Mouse (Mus musculus) liver, embryonic 15.5 days (tissue): ENCODE measurements around the gene C530008M17Rik. TPM values are rescaled to one million over a fixed set of nuclear protein-coding genes. Genes with fewer than 3 reads are reported as not detected.

Source experiments
- ATAC-seq: fragments of 200-750 bp; cut with Nextera tagmentation; 2 replicates; pipeline ENCODE4 v1.8.0; 2017; ENCODE audit warnings: moderate number of reproducible peaks, mild to moderate bottlenecking, moderate library complexity; ENCODE audit not compliant: insufficient read depth
- H3K27ac ChIP-seq: fragments of 300-500 bp; sonication (generic); replicated peaks from 2 replicates; pipeline ENCODE4 v1.5.1; 2015; ENCODE audit warnings: mild to moderate bottlenecking, inconsistent platforms
- H3K27me3 ChIP-seq: fragments of 300-500 bp; sonication (generic); 2 replicates; pipeline ENCODE4 v1.6.1; 2015; ENCODE audit warnings: mild to moderate bottlenecking, inconsistent platforms
- H3K36me3 ChIP-seq: fragments of 300-500 bp; sonication (generic); replicated peaks from 2 replicates; pipeline ENCODE4 v1.6.1; 2015; ENCODE audit warnings: moderate library complexity, mild to moderate bottlenecking, inconsistent platforms
- H3K4me1 ChIP-seq: fragments of 300-500 bp; sonication (generic); replicated peaks from 2 replicates; pipeline ENCODE4 v1.6.1; 2015; ENCODE audit warnings: inconsistent platforms
- H3K4me2 ChIP-seq: fragments of 300-500 bp; sonication (generic); 2 replicates; pipeline ENCODE4 v1.6.1; 2015; ENCODE audit warnings: moderate library complexity, mild to moderate bottlenecking, inconsistent platforms
- H3K4me3 ChIP-seq: fragments of 300-500 bp; sonication (generic); replicated peaks from 2 replicates; pipeline ENCODE4 v1.5.1; 2015; ENCODE audit warnings: mild to moderate bottlenecking, inconsistent platforms
- H3K9ac ChIP-seq: fragments of 300-500 bp; sonication (generic); 2 replicates; pipeline ENCODE4 v1.6.1; 2015; ENCODE audit warnings: moderate library complexity, mild to moderate bottlenecking, inconsistent platforms
- H3K9me3 ChIP-seq: fragments of 300-500 bp; sonication (generic); replicated peaks from 2 replicates; pipeline ENCODE4 v1.6.1; 2016; ENCODE audit warnings: inconsistent platforms
- WGBS: fragments of 180-500 bp; shearing (Covaris S2); methylation state at CpG from one replicate; pipeline ENCODE4 v1.1.7; 2015; ENCODE audit warnings: mixed read lengths; ENCODE audit not compliant: insufficient replicate concordance; 5-methylcytosine and 5-hydroxymethylcytosine counted together
- polyA plus RNA-seq: library from polyadenylated mRNA; unstranded; fragments of >200 nt; fragmentation: Nextera tagmentation; extraction: Ambion mirVana; gene quantifications from 2 replicates; pipeline ENCODE4 v1.2.1, GENCODE M21; 2015

Gene C530008M17Rik
- polyA plus RNA-seq, 1 experiment from 2014 or later, result 7.5 TPM

DNA sequence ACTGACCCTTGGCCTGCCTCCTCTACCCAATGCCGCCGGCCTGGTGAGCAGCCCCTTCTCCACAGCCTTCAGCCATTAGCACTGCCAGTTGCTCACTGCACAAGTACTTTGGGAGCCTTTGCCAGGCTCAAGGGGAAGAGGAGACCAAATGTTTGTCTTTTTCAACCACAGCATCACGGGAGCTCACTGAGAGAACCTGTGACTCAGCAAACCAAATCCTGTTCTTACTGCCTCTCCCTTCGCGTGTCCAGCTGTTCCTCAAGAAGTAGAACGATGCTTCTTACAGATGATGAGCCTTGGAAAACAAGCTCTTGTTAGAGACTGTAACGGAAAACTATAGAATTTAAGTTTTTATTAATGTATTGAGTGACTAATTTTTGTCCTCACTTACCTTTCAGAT, 12.1 kb upstream of the C530008M17Rik start:
- ATAC-seq, result no peak
- Histone ChIP-seq H3K9ac (no peak overlapping the region), H3K27ac (no peak overlapping the region), H3K4me1 (no peaks in the 10 kb centered on the region; the same call in none of the 2 replicates), H3K27me3 (no peaks in the 10 kb centered on the region), H3K4me2 (no peak overlapping the region), H3K4me3 (no peak overlapping the region), H3K36me3 (peaks cover 55% of the 10 kb centered on the region), H3K9me3 (no peaks in the 10 kb centered on the region)
- WGBS, result 80% methylated on average over 7 of the region's 7 CpGs

- Histone ChIP-seq H3K4me2 (no peak overlapping the region), H3K27ac (no peak overlapping the region), H3K4me1 (no peaks in the 10 kb centered on the region; the same call in none of the 2 replicates), H3K36me3 (peaks cover 45% of the 10 kb centered on the region), H3K9ac (no peak overlapping the region), H3K4me3 (no peak overlapping the region), H3K27me3 (no peaks in the 10 kb centered on the region), H3K9me3 (no peaks in the 10 kb centered on the region)
- WGBS, result 68% methylated on average over 10 of the region's 10 CpGs
- no peak for ATAC-seq
Measured at GRCm38 (mm10) chr5:76645091-76645868, 11.0 kb upstream of the C530008M17Rik start.

DNA sequence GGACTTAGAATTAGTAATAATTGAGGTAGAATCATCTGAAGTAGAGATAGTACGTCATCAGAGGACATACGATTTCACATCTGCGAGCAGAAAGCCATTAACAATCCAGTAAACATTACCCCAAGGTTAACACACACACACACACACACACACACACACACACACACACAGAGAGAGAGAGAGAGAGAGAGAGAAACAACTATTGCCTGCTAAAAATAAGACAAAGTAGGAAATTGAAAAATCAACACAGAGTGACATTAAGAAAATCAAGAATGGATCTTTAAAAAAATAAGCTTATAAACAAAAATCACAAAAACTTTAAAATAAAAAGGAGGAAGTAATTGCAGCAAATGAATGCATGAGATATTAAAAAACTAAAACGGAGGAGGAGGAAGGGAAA, 6.4 kb upstream of the C530008M17Rik start:
- ATAC-seq, result no peak
- Histone ChIP-seq H3K9ac (no peak overlapping the region), H3K36me3 (peaks cover 10% of the 10 kb centered on the region; the same call in 1 of the 2 replicates), H3K9me3 (no peaks in the 10 kb centered on the region), H3K4me3 (no peak overlapping the region), H3K4me2 (no peak overlapping the region), H3K4me1 (peaks cover 8% of the 10 kb centered on the region), H3K27me3 (no peaks in the 10 kb centered on the region), H3K27ac (no peak overlapping the region)
- 70% methylated on average over 4 of the region's 4 CpGs for WGBS

GRCm38 (mm10) chr5:76651151-76651725, 5.1 kb upstream of the C530008M17Rik start:
- WGBS, result 61% methylated on average over 5 of the region's 5 CpGs
- ATAC-seq, result no peak
- no peak overlapping the region for H3K27ac ChIP-seq
- no peak overlapping the region for H3K4me2 ChIP-seq
- peaks cover 15% of the 10 kb centered on the region for H3K4me1 ChIP-seq
- no peak overlapping the region for H3K9ac ChIP-seq
- no peaks in the 10 kb centered on the region for H3K9me3 ChIP-seq
- H3K27me3 ChIP-seq, result no peaks in the 10 kb centered on the region
- 0 out of 2 replicates have a peak, but pooled peaks cover 5% of the 10 kb centered on the region for H3K36me3 ChIP-seq
- H3K4me3 ChIP-seq, result no peak overlapping the region

GRCm38 (mm10) chr5:76657245-76658083, 1.2 kb downstream of the C530008M17Rik start:
- H3K9ac ChIP-seq, result peak overlapping the region; percentile 92
- peaks cover 9% of the 10 kb centered on the region; the same call in 1 of the 2 replicates for H3K27me3 ChIP-seq
- peak overlapping the region; percentile 92 for H3K27ac ChIP-seq
- peak overlapping the region; percentile 97 for H3K4me2 ChIP-seq
- WGBS, result under 1% methylated on average over 78 of the region's 80 CpGs
- H3K9me3 ChIP-seq, result no peaks in the 10 kb centered on the region
- H3K4me1 ChIP-seq, result peaks cover 59% of the 10 kb centered on the region
- peak overlapping the region; percentile 89 for H3K4me3 ChIP-seq
- no peaks in the 10 kb centered on the region for H3K36me3 ChIP-seq
- peak; percentile 65 for ATAC-seq

- Histone ChIP-seq H3K4me1 (peaks cover 63% of the 10 kb centered on the region), H3K27me3 (peaks cover 9% of the 10 kb centered on the region; the same call in 1 of the 2 replicates), H3K27ac (peak overlapping the region; percentile 92), H3K9ac (peak overlapping the region; percentile 92), H3K4me2 (peak overlapping the region; percentile 97), H3K4me3 (peak overlapping the region; percentile 89), H3K36me3 (no peaks in the 10 kb centered on the region), H3K9me3 (no peaks in the 10 kb centered on the region)
- WGBS, result 2% methylated on average over 38 of the region's 38 CpGs
- peak; percentile 96 for ATAC-seq
Measured at GRCm38 (mm10) chr5:76658084-76658934, 2.0 kb downstream of the C530008M17Rik start.

GRCm38 (mm10) chr5:76659958-76660635, 3.8 kb downstream of the C530008M17Rik start:
- H3K9ac ChIP-seq, result no peak overlapping the region
- peak overlapping the region; percentile 89; the same call in 1 of the 2 replicates for H3K4me3 ChIP-seq
- H3K4me2 ChIP-seq, result peak overlapping the region; percentile 97
- ATAC-seq, result no peak
- no peaks in the 10 kb centered on the region for H3K36me3 ChIP-seq
- no peaks in the 10 kb centered on the region for H3K9me3 ChIP-seq
- WGBS, result 80% methylated on average over 8 of the region's 8 CpGs
- peaks cover 65% of the 10 kb centered on the region for H3K4me1 ChIP-seq
- peaks cover 9% of the 10 kb centered on the region; the same call in 1 of the 2 replicates for H3K27me3 ChIP-seq
- H3K27ac ChIP-seq, result peak overlapping the region; percentile 30; the same call in 1 of the 2 replicates

GRCm38 (mm10) chr5:76661310-76661709, 5.0 kb downstream of the C530008M17Rik start:
- H3K9ac ChIP-seq, result no peak overlapping the region

GRCm38 (mm10) chr5:76664936-76665335, 8.6 kb downstream of the C530008M17Rik start:
- H3K27ac ChIP-seq, result no peak overlapping the region
- peaks cover 40% of the 10 kb centered on the region for H3K4me1 ChIP-seq
- H3K36me3 ChIP-seq, result no peaks in the 10 kb centered on the region
- H3K9ac ChIP-seq, result no peak overlapping the region
- no peaks in the 10 kb centered on the region for H3K9me3 ChIP-seq
- ATAC-seq, result no peak
- 77% methylated on average over 7 of the region's 7 CpGs for WGBS
- no peak overlapping the region for H3K4me2 ChIP-seq
- no peak overlapping the region for H3K4me3 ChIP-seq
- no peaks in the 10 kb centered on the region for H3K27me3 ChIP-seq

More at GRCm38 (mm10) chr5:76661310-76661709, 5.0 kb downstream of the C530008M17Rik start:
- Histone ChIP-seq H3K36me3 (no peaks in the 10 kb centered on the region), H3K4me1 (peaks cover 60% of the 10 kb centered on the region), H3K9me3 (no peaks in the 10 kb centered on the region), H3K27ac (peak overlapping the region; percentile 60; the same call in 1 of the 2 replicates), H3K27me3 (peaks cover 9% of the 10 kb centered on the region; the same call in 1 of the 2 replicates), H3K4me3 (no peak overlapping the region), H3K4me2 (peak overlapping the region; percentile 38)
- no peak for ATAC-seq
- 20% methylated on average over 4 of the region's 4 CpGs for WGBS

DNA sequence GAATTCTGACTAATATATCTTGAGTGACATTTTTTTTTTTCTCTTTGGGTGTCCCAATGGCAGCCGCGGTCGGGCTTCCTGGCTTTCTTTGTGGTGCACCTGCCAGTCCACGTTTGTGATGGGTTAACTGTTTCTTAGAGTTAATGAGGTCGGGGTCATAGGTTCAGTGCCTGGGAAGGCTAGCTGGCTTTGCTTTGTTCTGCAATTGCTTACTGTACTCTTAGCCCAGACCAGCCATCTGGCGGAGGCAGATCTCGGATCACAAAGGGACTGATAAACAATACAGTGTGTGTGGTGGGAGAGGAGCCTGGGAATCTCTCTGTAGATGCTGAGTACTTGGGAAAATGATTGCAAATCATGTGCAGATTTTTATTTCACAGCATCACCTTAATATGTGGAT, 9.1 kb downstream of the C530008M17Rik start:
- H3K27me3 ChIP-seq, result no peaks in the 10 kb centered on the region
- no peaks in the 10 kb centered on the region for H3K36me3 ChIP-seq
- no peak overlapping the region for H3K27ac ChIP-seq
- 48% methylated on average over 7 of the region's 7 CpGs for WGBS
- H3K9ac ChIP-seq, result no peak overlapping the region
- no peaks in the 10 kb centered on the region for H3K9me3 ChIP-seq
- peaks cover 39% of the 10 kb centered on the region for H3K4me1 ChIP-seq
- no peak overlapping the region for H3K4me2 ChIP-seq
- no peak overlapping the region for H3K4me3 ChIP-seq
- ATAC-seq, result no peak
